Mouse (Mus musculus): ENCODE results near the gene 9130019O22Rik. TPM values are rescaled to one million over a fixed set of nuclear protein-coding genes. Genes with fewer than 3 reads are reported as not detected.
"Not testable (repeated sequence)": the region's sequence is repeated elsewhere in the genome, so short reads cannot be mapped to it uniquely, and the experiment has no call there.

The 9130019O22Rik gene
- polyA plus RNA-seq (2012; rRNA removed) = 4.5 and 4.9 TPM in 2 replicates

- DNase-seq (ENCODE audit: low read depth) = peak; percentile 95
- TF ChIP-seq CTCF (IDR thresholded peaks at IDR 0.05; ENCODE audit: borderline replicate concordance, extremely low read depth, insufficient read depth, insufficient read length) (no peak), POLR2A (IDR thresholded peaks at IDR 0.05; ENCODE audit: borderline replicate concordance, extremely low read depth, insufficient read depth, insufficient read length, poor library complexity, severe bottlenecking) (no peak)
These were observed at the start of gene 9130019O22Rik for GRCm38 (mm10) chr7:127386641-127387392. Gene 9130019O22Rik, minus strand, starts transcription at chr7:127387166.

DNA sequence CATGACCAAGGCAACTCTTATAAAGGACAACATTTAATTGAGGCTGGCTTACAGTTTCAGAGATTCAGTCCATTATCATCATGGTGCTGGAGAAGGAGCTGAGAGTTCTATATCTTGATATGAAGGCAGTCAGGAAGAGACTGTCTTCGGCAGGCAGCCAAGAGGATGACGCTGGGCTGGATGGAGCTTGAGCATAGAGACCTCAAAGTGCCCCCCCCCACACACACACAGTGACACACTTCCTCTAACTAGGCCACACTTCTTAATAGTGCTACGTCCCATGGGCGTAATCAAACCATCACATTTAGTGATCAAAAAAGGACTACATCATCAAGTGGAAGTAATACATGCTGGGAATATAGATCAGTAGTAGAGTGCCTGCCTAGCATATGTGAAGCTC lies 48.2 kb upstream of the 9130019O22Rik start:
- TF ChIP-seq POLR2A (IDR thresholded peaks at IDR 0.05; ENCODE audit: borderline replicate concordance, extremely low read depth, insufficient read depth, insufficient read length, poor library complexity, severe bottlenecking) = no peak
- TF ChIP-seq CTCF (IDR thresholded peaks at IDR 0.05; ENCODE audit: borderline replicate concordance, extremely low read depth, insufficient read depth, insufficient read length) = no peak
- DNase-seq (ENCODE audit: low read depth) = no peak

GRCm38 (mm10) chr7:127426354-127426753 lies 39.4 kb upstream of the 9130019O22Rik start:
- no peak for TF ChIP-seq POLR2A (IDR thresholded peaks at IDR 0.05; ENCODE audit: borderline replicate concordance, extremely low read depth, insufficient read depth, insufficient read length, poor library complexity, severe bottlenecking)
- no peak for TF ChIP-seq CTCF (IDR thresholded peaks at IDR 0.05; ENCODE audit: borderline replicate concordance, extremely low read depth, insufficient read depth, insufficient read length)
- no peak for DNase-seq (ENCODE audit: low read depth)

- no peak for DNase-seq (ENCODE audit: low read depth)
- TF ChIP-seq CTCF (IDR thresholded peaks at IDR 0.05; ENCODE audit: borderline replicate concordance, extremely low read depth, insufficient read depth, insufficient read length) = no peak
These were observed 38.9 kb upstream of the 9130019O22Rik start for GRCm38 (mm10) chr7:127425911-127426310.

- no peak for TF ChIP-seq POLR2A (IDR thresholded peaks at IDR 0.05; ENCODE audit: borderline replicate concordance, extremely low read depth, insufficient read depth, insufficient read length, poor library complexity, severe bottlenecking)
- TF ChIP-seq CTCF (IDR thresholded peaks at IDR 0.05; ENCODE audit: borderline replicate concordance, extremely low read depth, insufficient read depth, insufficient read length) = no peak
- DNase-seq (ENCODE audit: low read depth) = no peak
These were observed 38.3 kb upstream of the 9130019O22Rik start for GRCm38 (mm10) chr7:127425291-127425690.

GRCm38 (mm10) chr7:127422247-127422646 lies 35.3 kb upstream of the 9130019O22Rik start:
- TF ChIP-seq CTCF (IDR thresholded peaks at IDR 0.05; ENCODE audit: borderline replicate concordance, extremely low read depth, insufficient read depth, insufficient read length) (no peak), POLR2A (IDR thresholded peaks at IDR 0.05; ENCODE audit: borderline replicate concordance, extremely low read depth, insufficient read depth, insufficient read length, poor library complexity, severe bottlenecking) (no peak)

GRCm38 (mm10) chr7:127421388-127422191 lies 34.6 kb upstream of the 9130019O22Rik start, which contains the start of gene Zfp688:
Gene Zfp688, minus strand, starts transcription at chr7:127422068.
- peak; percentile 95 for DNase-seq (ENCODE audit: low read depth)
- TF ChIP-seq CTCF (IDR thresholded peaks at IDR 0.05; ENCODE audit: borderline replicate concordance, extremely low read depth, insufficient read depth, insufficient read length) = peak; percentile 9; the same call in 1 of the 2 replicates
- peak; percentile 81; the same call in 1 of the 2 replicates for TF ChIP-seq POLR2A (IDR thresholded peaks at IDR 0.05; ENCODE audit: borderline replicate concordance, extremely low read depth, insufficient read depth, insufficient read length, poor library complexity, severe bottlenecking)

More at GRCm38 (mm10) chr7:127422247-127422646, 35.3 kb upstream of the 9130019O22Rik start:
- peak; percentile 80 for DNase-seq (ENCODE audit: low read depth)

GRCm38 (mm10) chr7:127411418-127411817 lies 24.5 kb upstream of the 9130019O22Rik start:
- no peak for DNase-seq (ENCODE audit: low read depth)
- TF ChIP-seq POLR2A (IDR thresholded peaks at IDR 0.05; ENCODE audit: borderline replicate concordance, extremely low read depth, insufficient read depth, insufficient read length, poor library complexity, severe bottlenecking) = no peak
- TF ChIP-seq CTCF (IDR thresholded peaks at IDR 0.05; ENCODE audit: borderline replicate concordance, extremely low read depth, insufficient read depth, insufficient read length) = no peak

GRCm38 (mm10) chr7:127406002-127406987 lies 19.3 kb upstream of the 9130019O22Rik start, which contains the start of gene Zfp764:
Gene Zfp764, minus strand, starts transcription at chr7:127406822.
- peak; percentile 94 for DNase-seq (ENCODE audit: low read depth)
- TF ChIP-seq CTCF (IDR thresholded peaks at IDR 0.05; ENCODE audit: borderline replicate concordance, extremely low read depth, insufficient read depth, insufficient read length) = peak; percentile 77
- peak; percentile 53; the same call in 1 of the 2 replicates for TF ChIP-seq POLR2A (IDR thresholded peaks at IDR 0.05; ENCODE audit: borderline replicate concordance, extremely low read depth, insufficient read depth, insufficient read length, poor library complexity, severe bottlenecking)

GRCm38 (mm10) chr7:127404101-127404500 lies 17.1 kb upstream of the 9130019O22Rik start:
- not testable (repeated sequence) for DNase-seq (ENCODE audit: low read depth)

DNA sequence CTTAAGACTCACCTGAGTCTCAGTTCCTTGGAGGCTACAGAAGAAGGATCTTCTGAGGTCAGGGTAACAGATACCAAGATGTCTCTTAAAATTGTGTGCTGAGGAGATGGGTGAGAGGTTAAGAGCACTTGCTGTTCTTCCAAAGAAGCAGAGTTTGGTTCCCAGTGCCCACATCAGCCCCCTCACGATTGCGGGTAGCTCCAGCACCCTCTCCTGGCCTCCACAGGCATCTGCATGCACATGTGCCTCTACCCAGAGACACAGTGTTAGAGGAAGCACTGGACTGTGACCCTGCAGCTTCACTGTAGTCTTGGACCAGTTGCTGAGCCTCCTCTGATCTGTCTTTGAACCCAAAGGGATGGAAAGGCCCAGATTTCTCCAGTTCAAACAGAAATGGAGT lies 16.0 kb upstream of the 9130019O22Rik start:
- TF ChIP-seq POLR2A (IDR thresholded peaks at IDR 0.05; ENCODE audit: borderline replicate concordance, extremely low read depth, insufficient read depth, insufficient read length, poor library complexity, severe bottlenecking) (no peak), CTCF (IDR thresholded peaks at IDR 0.05; ENCODE audit: borderline replicate concordance, extremely low read depth, insufficient read depth, insufficient read length) (no peak)

More for the DNA sequence above, 16.0 kb upstream of the 9130019O22Rik start:
- no peak for DNase-seq (ENCODE audit: low read depth)
